Mouse (Mus musculus) midbrain, embryonic 12.5 days (tissue): ENCODE results near the gene Cnih3. TPM values are rescaled to one million over a fixed set of nuclear protein-coding genes. Genes with fewer than 3 reads are reported as not detected.

ENCODE experiments used
- polyA plus RNA-seq: library from polyadenylated mRNA; unstranded; fragments of >200 nt; fragmentation: Nextera tagmentation; extraction: Ambion mirVana; gene quantifications from 2 replicates; pipeline ENCODE4 v1.2.1, GENCODE M21; 2016

Gene Cnih3
- polyA plus RNA-seq, 1 experiment from 2014 or later: 1.7 TPM

Other genes starting within 250 kb of the Cnih3 start
- gene Nvl, start 208.4 kb upstream of the Cnih3 start, polyA plus RNA-seq: 43.3 and 46.9 TPM in 2 replicates
- 78.7 and 85.2 TPM in 2 replicates for gene Cnih4, start 207.9 kb upstream of the Cnih3 start, polyA plus RNA-seq
- gene Wdr26, start 140.6 kb upstream of the Cnih3 start, polyA plus RNA-seq: 41.6 and 53.4 TPM in 2 replicates
- gene Ccdc121, start 158.8 kb downstream of the Cnih3 start, polyA plus RNA-seq: 0.09 TPM in 1 of 2 replicates, not detected in the other
- 1.8 and 2.1 TPM in 2 replicates for gene Dnah14, start 223.9 kb downstream of the Cnih3 start, polyA plus RNA-seq